9 mouse cellular contexts compared by ENCODE assay signal in genomic region chr13:85629506-85630175, GRCm38 (mm10).
DNase-seq lines count a peak whose midpoint lies in the region; ATAC-seq and TF ChIP-seq lines count a peak whose summit lies in the region.
"Had no signal": no experiment of that assay in that cellular context is flagged by ENCODE, and none has a peak within 500 bp of the region (broad histone marks: within the 10 kb centered on the region; RNA-seq: fewer than 3 reads in every experiment).

No protein-coding gene starts in this region.

- no peak for ATAC-seq in heart, embryonic 11.5 days (replicated peaks; ENCODE audit: insufficient number of reproducible peaks, low FRiP score, low TSS enrichment)
- no peak for ATAC-seq in midbrain, embryonic 11.5 days (ENCODE audit: low FRiP score)
- no peak for ATAC-seq in erythroid progenitor cell, adult 5-6 weeks (replicated peaks; ENCODE audit: low FRiP score, poor library complexity, severe bottlenecking)
- ATAC-seq: hindbrain, embryonic 16.5 days had no signal

- H3K4me2 ChIP-seq in heart, embryonic 11.5 days = no peak overlapping the region
- H3K4me2 ChIP-seq in midbrain, embryonic 11.5 days = no peak overlapping the region

- no peaks in the 10 kb centered on the region for H3K9me3 ChIP-seq in heart, embryonic 11.5 days (replicated peaks; ENCODE audit: control insufficient read depth, low read length)
- H3K9me3 ChIP-seq in midbrain, embryonic 11.5 days (ENCODE audit: control insufficient read depth, low read length) = no peaks in the 10 kb centered on the region

- H3K27ac ChIP-seq in heart, embryonic 11.5 days (ENCODE audit: low read depth, low read length) = no peak overlapping the region
- no peak overlapping the region for H3K27ac ChIP-seq in midbrain, embryonic 11.5 days (ENCODE audit: low read depth, low read length)
- no peak overlapping the region for H3K27ac ChIP-seq in thymus, adult 2 months (ENCODE audit: control insufficient read depth, insufficient read depth, low read length)

- H3K4me1 ChIP-seq in heart, embryonic 11.5 days (ENCODE audit: control insufficient read depth, insufficient read depth, low read length) = no peaks in the 10 kb centered on the region
- no peaks in the 10 kb centered on the region for H3K4me1 ChIP-seq in midbrain, embryonic 11.5 days (ENCODE audit: control insufficient read depth, insufficient read depth, low read length)
- H3K4me1 ChIP-seq in thymus, adult 2 months (replicated peaks; ENCODE audit: control insufficient read depth, insufficient read depth, low read length) = no peaks in the 10 kb centered on the region

- H3K9ac ChIP-seq in heart, embryonic 11.5 days (ENCODE audit: low read depth, low read length) = no peak overlapping the region
- H3K9ac ChIP-seq in midbrain, embryonic 11.5 days (ENCODE audit: low read length) = no peak overlapping the region

- WGBS in heart, embryonic 11.5 days (ENCODE audit: insufficient replicate concordance) = 85% methylated on average over 4 of the region's 4 CpGs
- WGBS in midbrain, embryonic 11.5 days = 88% methylated on average over 4 of the region's 4 CpGs
- 90% methylated on average over 4 of the region's 4 CpGs for WGBS in thymus, adult 2 months

- H3K4me3 ChIP-seq in heart, embryonic 11.5 days (ENCODE audit: low read depth, low read length) = no peak overlapping the region
- H3K4me3 ChIP-seq in midbrain, embryonic 11.5 days (ENCODE audit: low read depth, low read length) = no peak overlapping the region
- no peak overlapping the region for H3K4me3 ChIP-seq in thymus, adult 2 months (ENCODE audit: control insufficient read depth, insufficient read depth, low read length)

- H3K36me3 ChIP-seq in heart, embryonic 11.5 days (ENCODE audit: control insufficient read depth, insufficient read depth, low read length) = no peaks in the 10 kb centered on the region
- no peaks in the 10 kb centered on the region for H3K36me3 ChIP-seq in midbrain, embryonic 11.5 days (ENCODE audit: control insufficient read depth, insufficient read depth, low read length)
- no peaks in the 10 kb centered on the region for H3K36me3 ChIP-seq in thymus, adult 2 months (ENCODE audit: control insufficient read depth, insufficient read depth, low read length)

- TF ChIP-seq POLR2A in thymus, adult 2 months (IDR thresholded peaks at IDR 0.05; ENCODE audit: control insufficient read depth, extremely low read depth, insufficient read depth, low read length, poor library complexity) = no peak

- DNase-seq in heart, adult 18-20 months = peak; percentile 42 to 54
- DNase-seq in adrenal gland, postnatal 14 days = peak; percentile 18
- DNase-seq in heart, adult 9 months (ENCODE audit: low spot score in 2 of 2) = peak; percentile 43 to 46
- DNase-seq in lung, postnatal 10 days = peak; percentile 40
- DNase-seq in midbrain, embryonic 11.5 days (ENCODE audit: low spot score, missing footprints) = no peak
- no peak for DNase-seq in thymus, adult 2 months

- no peak for TF ChIP-seq CTCF in thymus, adult 2 months (IDR thresholded peaks at IDR 0.05; ENCODE audit: borderline replicate concordance, control insufficient read depth, extremely low read depth, insufficient read depth, low read length, poor library complexity)

- no peaks in the 10 kb centered on the region for H3K27me3 ChIP-seq in heart, embryonic 11.5 days (ENCODE audit: control insufficient read depth, insufficient read depth, low read length)
- no peaks in the 10 kb centered on the region for H3K27me3 ChIP-seq in midbrain, embryonic 11.5 days (ENCODE audit: control insufficient read depth, insufficient read depth, low read length)
- no peaks in the 10 kb centered on the region for H3K27me3 ChIP-seq in thymus, adult 2 months (ENCODE audit: control insufficient read depth, insufficient read depth, low read length)

Comparison
In these comparisons a context has a peak if more than half of its experiments do, and no peak if none do; other contexts are left out.
1. DNase-seq: peak in heart, adult 18-20 months (2 of 2), adrenal gland, postnatal 14 days (single experiment), heart, adult 9 months (2 of 2) and lung, postnatal 10 days (single experiment); none in midbrain, embryonic 11.5 days (single experiment) and thymus, adult 2 months (single experiment).